Mouse (Mus musculus) neural tube, embryonic 15.5 days (tissue): Measurements from ENCODE around the gene Gm28168. TPM values are rescaled to one million over a fixed set of nuclear protein-coding genes. Genes with fewer than 3 reads are reported as not detected.
"Not testable (repeated sequence)": the region's sequence is repeated elsewhere in the genome, so short reads cannot be mapped to it uniquely, and the experiment has no call there.

ENCODE experiments used
- ATAC-seq: fragments of 200-750 bp; cut with Nextera tagmentation; 2 replicates; pipeline ENCODE4 v1.8.0; 2017; ENCODE audit warnings: mild to moderate bottlenecking, moderate TSS enrichment, moderate library complexity; ENCODE audit not compliant: low FRiP score
- H3K27ac ChIP-seq: fragments of 300-500 bp; sonication (generic); replicated peaks from 2 replicates; pipeline ENCODE4 v1.5.1; 2015; ENCODE audit warnings: mild to moderate bottlenecking, inconsistent platforms
- H3K27me3 ChIP-seq: fragments of 300-500 bp; sonication (generic); replicated peaks from 2 replicates; pipeline ENCODE4 v1.6.1; 2015; ENCODE audit warnings: inconsistent platforms
- H3K36me3 ChIP-seq: fragments of 300-500 bp; sonication (generic); 2 replicates; pipeline ENCODE4 v1.6.1; 2015; ENCODE audit warnings: inconsistent platforms
- H3K4me1 ChIP-seq: fragments of 300-500 bp; sonication (generic); 2 replicates; pipeline ENCODE4 v1.6.1; 2015; ENCODE audit warnings: inconsistent platforms
- H3K4me2 ChIP-seq: fragments of 300-500 bp; sonication (generic); 2 replicates; pipeline ENCODE4 v1.6.1; 2015; ENCODE audit warnings: inconsistent platforms, mild to moderate bottlenecking, moderate library complexity
- H3K4me3 ChIP-seq: fragments of 300-500 bp; sonication (generic); replicated peaks from 2 replicates; pipeline ENCODE4 v1.5.1; 2015; ENCODE audit warnings: mild to moderate bottlenecking, inconsistent platforms
- H3K9ac ChIP-seq: fragments of 300-500 bp; sonication (generic); replicated peaks from 2 replicates; pipeline ENCODE4 v1.6.1; 2015; ENCODE audit warnings: mild to moderate bottlenecking, inconsistent platforms
- H3K9me3 ChIP-seq: fragments of 300-500 bp; sonication (generic); replicated peaks from 2 replicates; pipeline ENCODE4 v1.6.1; 2016; ENCODE audit warnings: inconsistent platforms
- WGBS: fragments of 180-500 bp; shearing (Covaris S2); methylation state at CpG from one replicate; pipeline ENCODE4 v1.1.7; 2015; ENCODE audit warnings: mixed read lengths; 5-methylcytosine and 5-hydroxymethylcytosine counted together
- polyA plus RNA-seq: library from polyadenylated mRNA; unstranded; fragments of >200 nt; fragmentation: Nextera tagmentation; extraction: Ambion mirVana; gene quantifications from 2 replicates; pipeline ENCODE4 v1.2.1, GENCODE M21; 2015

Gm28168 gene
- not detected in 2 replicates for polyA plus RNA-seq

GRCm38 (mm10) chr1:117927715-117928114 lies at the start of gene Gm28168:
TSS of gene Gm28168 (plus strand) at chr1:117928015.
- ATAC-seq = not testable (repeated sequence)
- 56% methylated on average over 1 of the region's 1 CpGs for WGBS

GRCm38 (mm10) chr1:117965639-117966038 lies 37.8 kb downstream of the Gm28168 start, which contains the start of gene Gm7145:
TSS of gene Gm7145 (plus strand) at chr1:117965939.
- H3K9me3 ChIP-seq = 0 out of 2 replicates have a peak, but pooled peaks cover 2% of the 10 kb centered on the region
- ATAC-seq = no peak
- no peaks in the 10 kb centered on the region for H3K36me3 ChIP-seq
- H3K4me1 ChIP-seq = no peaks in the 10 kb centered on the region
- no peak within 1 kb of the TSS for H3K4me3 ChIP-seq
- H3K27me3 ChIP-seq = no peaks in the 10 kb centered on the region
- H3K9ac ChIP-seq = no peak within 1 kb of the TSS
- 74% methylated on average over 4 of the region's 4 CpGs for WGBS
- H3K27ac ChIP-seq = no peak within 1 kb of the TSS
- H3K4me2 ChIP-seq = no peak within 1 kb of the TSS

More at GRCm38 (mm10) chr1:117927715-117928114, at the start of gene Gm28168:
- H3K27ac ChIP-seq, H3K4me2 ChIP-seq, H3K4me1 ChIP-seq, H3K9ac ChIP-seq, H3K4me3 ChIP-seq, H3K36me3 ChIP-seq, H3K27me3 ChIP-seq, H3K9me3 ChIP-seq: not testable (repeated sequence)

Other genes with a start within 250 kb of the Gm28168 start
- not detected in 2 replicates for gene Gm28363, start 230.9 kb upstream of the Gm28168 start, polyA plus RNA-seq
- gene B020011L13Rik, start 146.9 kb upstream of the Gm28168 start, polyA plus RNA-seq = not detected in 2 replicates
- gene Gm28360, start 97.9 kb upstream of the Gm28168 start, polyA plus RNA-seq = not detected in 2 replicates
- not detected in 2 replicates for gene Gm7145, start 37.9 kb downstream of the Gm28168 start, polyA plus RNA-seq
- 0.20 and 0.28 TPM in 2 replicates for gene Gm29106, start 248.5 kb downstream of the Gm28168 start, polyA plus RNA-seq